Mouse (Mus musculus) Patski (cell line): ENCODE results near the gene Krt90. TPM values are rescaled to one million over a fixed set of nuclear protein-coding genes. Genes with fewer than 3 reads are reported as not detected.

Experiments used
- ATAC-seq: fragments of 100-300 bp; one replicate; pipeline ENCODE4 v1.8.0; 2021
- CTCF ChIA-PET: fragments of 350-600 bp; sonication (Branson Sonifier 250); formaldehyde crosslinking; loops from one replicate; lab custom pipeline; 2022; ENCODE audit warnings: inconsistent platforms; lab: Charles Lee
- POLR2A ChIA-PET: fragments of 350-600 bp; sonication (Branson Sonifier 250); formaldehyde crosslinking; loops from one replicate; lab custom pipeline; 2022; ENCODE audit warnings: antibody characterized with exemption, inconsistent platforms; lab: Charles Lee
- DNase-seq: peaks from one replicate; pipeline ENCODE4 v3.0.0-alpha.2; 2011; ENCODE audit warnings: low read depth, low spot score
- H3K27me3 ChIP-seq: fragments of 371-371 bp; one replicate; pipeline ENCODE4 v1.5.1; 2021
- CTCF ChIP-seq: fragments of 100-300 bp; IDR thresholded peaks from one replicate; pipeline ENCODE4 v1.5.1; 2021
- in situ Hi-C: fragments of 300-500 bp; cut with MboI; formaldehyde crosslinking; loops from 3 replicates; pipeline ENCODE4 v1.11.1; 2018; ENCODE audit warnings: low pct_unique_long_range_greater_than_20kb, mixed read lengths
- polyA plus RNA-seq: library from polyadenylated mRNA; unstranded; gene quantifications from one replicate; pipeline ENCODE4 v1.2.3, GENCODE M21; 2021

The Krt90 gene
- polyA plus RNA-seq, 1 experiment from 2014 or later = 0.27 TPM

GRCm38 (mm10) chr15:101508247-101508646 is 54.5 kb downstream of the Krt90 start:
- no peaks in the 10 kb centered on the region for H3K27me3 ChIP-seq
- in situ Hi-C loops = no loop called here
- TF ChIP-seq CTCF = no peak
- ChIA-PET POLR2A (no interaction called here), CTCF (no interaction called here)
- no peak for ATAC-seq
- DNase-seq = no peak

GRCm38 (mm10) chr15:101506896-101507758 is 55.6 kb downstream of the Krt90 start:
- peak; percentile 41 for DNase-seq
- in situ Hi-C loops = no loop called here
- TF ChIP-seq CTCF = no peak
- POLR2A ChIA-PET = interaction anchor here (1.3 kb wide), 1 partner anchor 10 kb away, joined by 6 read pairs; no protein-coding TSS in a partner anchor
- peak; percentile 76 for ATAC-seq
- CTCF ChIA-PET = interaction anchor here (1.3 kb wide), 1 partner anchor 14 kb away, joined by 6 read pairs; no protein-coding TSS in a partner anchor
- H3K27me3 ChIP-seq = no peaks in the 10 kb centered on the region

Other genes starting within 250 kb of the Krt90 start
- gene Krt80, start 192.8 kb downstream of the Krt90 start, polyA plus RNA-seq = 16.7 TPM
- 5.1 TPM for gene Krt7, start 151.9 kb downstream of the Krt90 start, polyA plus RNA-seq
- gene Krt87, start 124.1 kb downstream of the Krt90 start, polyA plus RNA-seq = not detected
- not detected for gene Krt88, start 115.2 kb downstream of the Krt90 start, polyA plus RNA-seq
- not detected for gene Krt81, start 99.2 kb downstream of the Krt90 start, polyA plus RNA-seq
- not detected for gene Krt86, start 89.5 kb downstream of the Krt90 start, polyA plus RNA-seq
- not detected for gene Krt83, start 71.4 kb downstream of the Krt90 start, polyA plus RNA-seq
- not detected for gene Gm49425, start 45.7 kb downstream of the Krt90 start, polyA plus RNA-seq
- not detected for gene Krt84, start 30.1 kb downstream of the Krt90 start, polyA plus RNA-seq
- gene Krt82, start 12.3 kb downstream of the Krt90 start, polyA plus RNA-seq = not detected
- gene Krt75, start 11.0 kb upstream of the Krt90 start, polyA plus RNA-seq = not detected
- not detected for gene Gm5414, start 65.2 kb upstream of the Krt90 start, polyA plus RNA-seq
- gene Gm5478, start 84.4 kb upstream of the Krt90 start, polyA plus RNA-seq = not detected
- not detected for gene Krt6b, start 117.3 kb upstream of the Krt90 start, polyA plus RNA-seq
- not detected for gene Krt6a, start 131.4 kb upstream of the Krt90 start, polyA plus RNA-seq
- gene Krt5, start 149.9 kb upstream of the Krt90 start, polyA plus RNA-seq = 0.03 TPM
- gene Krt71, start 180.2 kb upstream of the Krt90 start, polyA plus RNA-seq = not detected
- not detected for gene Krt72, start 223.5 kb upstream of the Krt90 start, polyA plus RNA-seq
- not detected for gene Krt73, start 239.4 kb upstream of the Krt90 start, polyA plus RNA-seq